Mouse (Mus musculus) bone marrow macrophage, adult 2 months (primary cell): ENCODE results near the gene Syt13.

Experiments
- CTCF ChIP-seq: IDR thresholded peaks from 2 replicates; pipeline ENCODE4 v1.5.1; 2012; ENCODE audit warnings: low read depth, mild to moderate bottlenecking, low read length, moderate library complexity
- POLR2A ChIP-seq: IDR thresholded peaks from 2 replicates; pipeline ENCODE4 v1.6.1; 2012; ENCODE audit warnings: mild to moderate bottlenecking, low read depth, low read length, borderline replicate concordance

DNA sequence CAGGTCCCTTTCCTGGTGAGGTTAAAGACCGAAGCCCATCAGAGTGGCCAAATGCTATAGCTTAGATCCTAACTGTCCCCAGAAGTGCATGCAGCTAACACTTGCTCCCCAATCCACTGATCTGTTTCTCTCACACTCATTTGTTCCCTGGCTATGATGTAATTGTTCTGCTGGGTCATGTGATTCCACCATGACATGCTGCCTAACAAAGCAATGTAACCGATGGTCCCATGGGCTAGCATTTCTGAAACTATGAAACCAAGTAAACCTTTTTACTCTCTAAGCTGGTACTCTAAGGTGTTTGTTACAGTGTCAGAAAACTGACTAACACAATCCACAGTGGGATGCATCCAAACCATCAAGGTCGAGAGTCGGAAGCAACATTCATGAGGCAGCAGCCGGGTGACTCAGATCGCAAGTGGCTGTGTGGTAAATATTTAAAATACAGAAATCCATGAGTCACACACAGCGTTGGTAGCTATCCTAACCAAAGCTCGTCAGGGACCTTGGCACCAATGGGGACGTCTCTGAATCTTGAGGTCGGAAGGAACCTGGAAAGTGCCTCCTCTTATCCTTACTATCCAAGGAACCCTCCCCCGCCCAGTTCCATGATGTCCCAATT, 30.3 kb downstream of the Syt13 start:
- no peak for TF ChIP-seq CTCF
- TF ChIP-seq POLR2A, result no peak
